Mouse (Mus musculus) hindbrain, embryonic 14.5 days (tissue): ENCODE results near the gene Rps6kl1. TPM values are rescaled to one million over a fixed set of nuclear protein-coding genes. Genes with fewer than 3 reads are reported as not detected.

Source experiments
- ATAC-seq: fragments of 200-750 bp; cut with Nextera tagmentation; 2 replicates; pipeline ENCODE4 v1.8.0; 2017; ENCODE audit warnings: moderate number of reproducible peaks, mild to moderate bottlenecking, moderate TSS enrichment, moderate library complexity; ENCODE audit not compliant: low FRiP score
- DNase-seq: peaks from one replicate; pipeline ENCODE4 v3.0.0-alpha.2; 2015; ENCODE audit warnings: low spot score
- H3K27ac ChIP-seq: fragments of 300-500 bp; sonication (generic); 2 replicates; pipeline ENCODE4 v1.5.1; 2014; ENCODE audit warnings: mild to moderate bottlenecking, moderate library complexity
- H3K27me3 ChIP-seq: fragments of 300-500 bp; sonication (generic); 2 replicates; pipeline ENCODE4 v1.6.1; 2014; ENCODE audit warnings: mild to moderate bottlenecking, low read length, mixed read lengths; ENCODE audit not compliant: control insufficient read depth, insufficient read depth
- H3K36me3 ChIP-seq: fragments of 300-500 bp; sonication (generic); replicated peaks from 2 replicates; pipeline ENCODE4 v1.6.1; 2014; ENCODE audit not compliant: control insufficient read depth, insufficient read depth
- H3K4me1 ChIP-seq: fragments of 300-500 bp; sonication (generic); replicated peaks from 2 replicates; pipeline ENCODE4 v1.6.1; 2014; ENCODE audit warnings: antibody characterized with exemption, low read length, mixed read lengths; ENCODE audit not compliant: control insufficient read depth, insufficient read depth
- H3K4me2 ChIP-seq: fragments of 300-500 bp; sonication (generic); replicated peaks from 2 replicates; pipeline ENCODE4 v1.6.1; 2014; ENCODE audit warnings: mild to moderate bottlenecking, moderate library complexity
- H3K4me3 ChIP-seq: fragments of 300-500 bp; sonication (generic); replicated peaks from 2 replicates; pipeline ENCODE4 v1.5.1; 2014; ENCODE audit warnings: mild to moderate bottlenecking, low read length
- H3K9ac ChIP-seq: fragments of 300-500 bp; sonication (generic); 2 replicates; pipeline ENCODE4 v1.6.1; 2014
- H3K9me3 ChIP-seq: fragments of 300-500 bp; sonication (generic); 2 replicates; pipeline ENCODE4 v1.6.1; 2016; ENCODE audit warnings: low read length; ENCODE audit not compliant: control insufficient read depth
- WGBS: fragments of 180-500 bp; shearing (Covaris S2); extraction: QIAGEN DNeasy Blood & Tissue Kit; methylation state at CpG from one replicate; pipeline ENCODE4 v1.1.7; 2014; 5-methylcytosine and 5-hydroxymethylcytosine counted together
- polyA plus RNA-seq: library from polyadenylated mRNA; unstranded; fragments of >200 nt; fragmentation: Nextera tagmentation; extraction: Ambion mirVana; gene quantifications from 2 replicates; pipeline ENCODE4 v1.2.1, GENCODE M21; 2014

Gene Rps6kl1
- polyA plus RNA-seq, 1 experiment from 2014 or later: 22.9 TPM

DNA sequence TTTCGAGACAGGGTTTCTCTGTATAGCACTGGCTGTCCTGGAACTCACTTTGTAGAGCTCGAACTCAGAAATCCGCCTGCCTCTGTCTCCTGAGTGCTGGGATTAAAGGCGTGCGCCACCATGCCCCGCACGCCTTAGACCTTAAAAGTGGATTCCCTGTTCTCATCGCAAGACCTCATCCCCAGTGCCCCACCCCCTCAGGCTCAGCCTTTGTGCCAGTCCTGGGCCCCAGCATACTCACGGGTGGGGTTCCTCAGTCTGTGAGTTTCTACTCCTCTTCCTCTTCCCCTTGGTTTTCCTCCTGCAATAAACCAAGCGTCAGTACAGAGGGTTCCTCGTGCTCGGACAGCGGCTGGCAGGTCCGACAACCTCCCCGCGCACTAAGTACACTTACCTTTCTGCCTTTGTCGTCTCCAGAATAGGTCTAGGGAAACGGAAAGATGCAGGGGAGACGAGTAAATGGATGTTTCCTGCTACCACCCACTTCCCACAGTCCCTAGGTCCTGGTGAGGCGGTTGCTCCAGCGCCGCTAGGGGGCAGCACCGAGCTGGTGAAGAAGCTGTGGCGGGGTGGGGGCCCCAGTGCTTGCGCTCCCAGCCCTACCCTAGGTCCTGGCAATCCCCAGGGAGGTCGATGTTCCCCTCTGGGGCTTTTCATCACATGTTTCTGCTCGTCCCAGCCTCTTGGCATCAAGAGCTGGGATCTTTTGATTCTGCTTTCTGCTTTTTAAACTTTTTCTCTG is 18.2 kb upstream of the Rps6kl1 start:
- Histone ChIP-seq H3K36me3 (no peaks in the 10 kb centered on the region), H3K9ac (peak overlapping the region; percentile 40), H3K9me3 (no peaks in the 10 kb centered on the region), H3K27me3 (no peaks in the 10 kb centered on the region), H3K4me2 (peak overlapping the region; percentile 44), H3K4me3 (peak overlapping the region; percentile 21), H3K4me1 (no peaks in the 10 kb centered on the region; the same call in 1 of the 2 replicates), H3K27ac (no peak overlapping the region)
- peak; percentile 80 for DNase-seq
- peak; percentile 77; the same call in 1 of the 2 replicates for ATAC-seq
- 23% methylated on average over 27 of the region's 27 CpGs for WGBS

DNA sequence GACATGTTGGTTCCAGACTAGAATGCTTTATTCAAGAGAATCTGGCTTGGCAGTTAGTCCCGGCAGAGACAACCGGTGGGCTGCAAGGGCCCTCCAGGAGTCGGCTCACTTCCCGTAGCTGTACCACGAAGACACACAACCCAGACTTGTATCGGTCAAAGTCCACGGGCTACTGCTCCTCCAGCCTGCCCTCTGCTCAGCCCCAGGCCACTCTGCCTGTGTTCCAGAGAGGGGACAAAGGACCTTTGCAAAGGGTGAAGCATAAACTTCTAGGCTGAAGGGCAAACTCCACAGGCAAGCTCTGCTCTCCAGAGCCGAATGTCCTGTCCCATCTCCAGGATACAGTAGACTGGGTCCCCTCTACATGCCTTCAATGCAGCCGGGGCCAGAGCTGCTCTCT is 15.6 kb upstream of the Rps6kl1 start:
- no peaks in the 10 kb centered on the region; the same call in 1 of the 2 replicates for H3K4me1 ChIP-seq
- H3K27me3 ChIP-seq: no peaks in the 10 kb centered on the region
- no peak overlapping the region for H3K4me2 ChIP-seq
- H3K9me3 ChIP-seq: no peaks in the 10 kb centered on the region
- DNase-seq (no peak), ATAC-seq (no peak)
- H3K9ac ChIP-seq: no peak overlapping the region
- H3K4me3 ChIP-seq: no peak overlapping the region
- H3K36me3 ChIP-seq: no peaks in the 10 kb centered on the region
- 88% methylated on average over 9 of the region's 9 CpGs for WGBS
- no peak overlapping the region for H3K27ac ChIP-seq

DNA sequence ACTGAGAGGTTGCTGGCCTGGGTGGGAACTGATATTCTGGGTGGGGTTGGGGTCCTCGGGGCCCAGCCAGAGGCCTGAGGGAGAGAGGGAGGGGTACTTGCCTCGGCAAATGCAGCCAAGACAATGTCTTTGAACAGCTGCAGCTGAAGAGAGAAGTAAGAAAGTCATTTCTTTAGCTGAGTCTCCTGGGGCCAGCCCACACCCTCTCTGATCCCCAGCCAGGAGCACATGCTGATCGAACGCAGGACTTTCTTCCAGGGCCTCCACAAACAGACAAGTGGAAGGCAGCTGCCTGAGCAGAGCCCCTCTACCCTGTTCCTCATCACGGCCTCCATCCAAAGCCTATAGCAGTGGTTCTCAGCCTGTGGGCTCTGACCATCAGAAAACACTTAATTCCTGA is 13.9 kb upstream of the Rps6kl1 start:
- Histone ChIP-seq H3K27ac (no peak overlapping the region), H3K36me3 (no peaks in the 10 kb centered on the region), H3K9me3 (no peaks in the 10 kb centered on the region), H3K4me1 (no peaks in the 10 kb centered on the region; the same call in 1 of the 2 replicates), H3K4me2 (no peak overlapping the region), H3K9ac (no peak overlapping the region), H3K4me3 (no peak overlapping the region), H3K27me3 (no peaks in the 10 kb centered on the region)
- no peak for DNase-seq
- ATAC-seq: no peak
- WGBS: 85% methylated on average over 5 of the region's 5 CpGs

DNA sequence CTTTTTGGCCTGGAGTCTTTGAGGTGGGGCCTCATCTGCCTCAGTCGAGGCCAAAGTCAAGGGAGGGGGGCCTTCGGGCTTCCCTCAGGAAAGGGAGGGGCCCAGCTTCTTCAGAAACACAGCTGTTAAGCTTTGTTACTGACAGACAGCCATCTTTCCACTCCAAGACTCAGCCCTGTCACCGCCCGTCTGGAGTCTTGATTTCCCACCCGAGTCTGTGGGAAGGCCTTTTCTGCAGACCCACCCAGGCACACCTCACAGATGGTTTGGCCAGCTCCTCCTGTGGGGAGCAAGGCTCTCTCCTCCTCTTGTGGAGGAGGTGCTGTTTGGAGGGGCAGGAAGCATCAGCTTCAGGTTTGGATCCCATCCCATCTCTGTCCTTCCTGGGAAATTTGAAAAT is 8.5 kb upstream of the Rps6kl1 start:
- ATAC-seq (no peak), DNase-seq (no peak)
- H3K27me3 ChIP-seq: no peaks in the 10 kb centered on the region
- 84% methylated on average over 5 of the region's 5 CpGs for WGBS
- no peaks in the 10 kb centered on the region for H3K36me3 ChIP-seq
- no peaks in the 10 kb centered on the region for H3K4me1 ChIP-seq
- H3K9ac ChIP-seq: no peak overlapping the region
- H3K27ac ChIP-seq: no peak overlapping the region
- H3K4me3 ChIP-seq: no peak overlapping the region
- no peak overlapping the region for H3K4me2 ChIP-seq
- H3K9me3 ChIP-seq: no peaks in the 10 kb centered on the region

DNA sequence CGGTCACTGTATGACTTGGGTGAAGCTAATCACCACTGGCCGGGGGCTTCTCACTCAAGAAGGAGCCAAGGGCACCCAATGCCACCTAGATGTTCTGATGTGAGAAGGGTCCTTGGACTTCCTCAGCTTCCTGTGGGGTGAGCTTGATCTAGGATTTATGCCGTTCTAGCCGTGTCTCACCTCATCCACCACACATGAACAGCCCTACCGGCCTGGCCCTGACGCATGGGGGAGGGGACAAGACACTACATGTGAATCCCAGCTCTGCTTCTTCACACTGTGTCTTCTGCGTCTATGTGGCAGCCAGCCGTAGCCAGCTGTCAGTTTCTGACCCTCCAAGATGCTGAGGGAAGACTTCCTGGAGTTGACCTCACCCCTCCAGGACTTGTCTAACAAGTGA is 7.7 kb upstream of the Rps6kl1 start:
- no peak for ATAC-seq
- Histone ChIP-seq H3K4me3 (no peak overlapping the region), H3K9me3 (no peaks in the 10 kb centered on the region), H3K9ac (no peak overlapping the region), H3K27ac (no peak overlapping the region), H3K4me1 (no peaks in the 10 kb centered on the region), H3K4me2 (no peak overlapping the region), H3K36me3 (no peaks in the 10 kb centered on the region), H3K27me3 (no peaks in the 10 kb centered on the region)
- no peak for DNase-seq
- 95% methylated on average over 8 of the region's 8 CpGs for WGBS

DNA sequence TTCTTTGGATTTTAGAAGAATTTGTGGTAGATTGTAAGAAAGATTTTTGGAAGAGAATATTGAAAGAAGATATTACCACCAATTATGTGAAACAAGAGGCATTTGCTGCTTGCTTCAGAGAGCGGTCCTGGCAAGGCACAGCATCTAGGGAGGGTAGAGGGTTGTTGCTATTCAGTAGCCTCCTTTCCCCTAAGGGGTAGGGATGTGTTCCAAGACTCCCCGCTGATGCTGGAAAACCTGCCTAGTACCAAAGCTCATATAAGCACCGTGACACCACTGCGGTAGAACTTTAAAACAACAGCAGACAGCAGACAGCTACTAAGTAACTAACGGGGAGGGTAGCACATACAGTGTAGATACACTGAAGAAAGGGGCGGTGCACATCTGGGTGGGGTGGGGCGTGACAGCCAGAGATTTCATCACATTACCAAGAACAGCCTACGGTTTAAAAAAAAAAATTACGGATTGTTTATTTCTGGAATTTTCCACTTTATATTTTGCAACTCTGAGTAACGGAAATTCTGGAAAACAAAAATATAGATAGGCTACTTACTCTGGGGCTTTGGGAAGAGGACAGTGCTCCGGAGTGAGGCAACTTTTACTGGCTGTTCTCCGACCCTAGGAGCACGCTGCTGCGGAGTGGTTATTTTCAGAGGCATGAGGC is 6.9 kb upstream of the Rps6kl1 start:
- Histone ChIP-seq H3K4me1 (no peaks in the 10 kb centered on the region), H3K27ac (no peak overlapping the region), H3K27me3 (no peaks in the 10 kb centered on the region), H3K9me3 (no peaks in the 10 kb centered on the region), H3K4me3 (no peak overlapping the region), H3K4me2 (no peak overlapping the region), H3K36me3 (no peaks in the 10 kb centered on the region), H3K9ac (no peak overlapping the region)
- 87% methylated on average over 14 of the region's 14 CpGs for WGBS
- ATAC-seq: no peak
- no peak for DNase-seq

DNA sequence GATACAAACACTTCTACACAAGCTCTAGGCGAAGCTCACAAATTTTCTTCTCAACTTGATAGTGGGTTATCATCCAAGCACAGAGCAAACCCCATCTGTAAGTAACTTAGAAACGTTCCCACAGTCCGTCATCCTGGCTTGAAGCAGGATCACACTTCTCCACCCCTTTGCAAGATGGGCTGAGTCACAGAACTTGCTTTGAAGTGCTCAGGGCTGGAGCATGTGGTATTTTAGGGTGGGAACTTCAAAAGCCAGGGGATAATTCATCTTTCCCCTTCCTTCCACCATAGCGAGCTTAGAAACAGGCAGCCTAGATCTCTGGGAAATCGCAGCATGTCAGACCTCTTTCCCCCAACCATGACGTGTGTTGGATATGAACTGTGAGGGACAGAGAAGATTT is 5.3 kb upstream of the Rps6kl1 start:
- Histone ChIP-seq H3K27ac (no peak overlapping the region), H3K4me3 (no peak overlapping the region), H3K9ac (no peak overlapping the region), H3K9me3 (no peaks in the 10 kb centered on the region), H3K4me2 (no peak overlapping the region), H3K4me1 (no peaks in the 10 kb centered on the region), H3K36me3 (no peaks in the 10 kb centered on the region), H3K27me3 (no peaks in the 10 kb centered on the region)
- ATAC-seq (no peak), DNase-seq (no peak)
- WGBS: 69% methylated on average over 6 of the region's 6 CpGs

DNA sequence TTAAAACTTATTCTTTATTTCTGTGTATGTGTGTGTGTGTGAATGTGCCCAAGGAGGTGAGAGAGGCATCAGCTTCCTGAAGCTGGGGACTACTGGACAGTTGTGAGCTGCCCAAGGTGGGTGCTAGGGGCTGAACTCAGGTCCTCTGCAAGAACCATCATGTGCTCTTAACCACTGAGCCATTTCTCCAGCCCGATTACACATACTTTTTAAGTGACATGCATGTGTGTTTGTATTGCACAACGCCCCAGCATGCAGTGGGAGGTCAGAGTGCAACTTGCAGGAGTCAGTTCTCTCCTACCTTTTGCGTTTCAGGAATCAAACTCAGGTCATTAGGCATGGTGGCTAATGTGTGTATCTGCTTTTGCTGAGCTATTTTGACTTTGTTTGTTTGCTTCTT is 1.9 kb upstream of the Rps6kl1 start:
- Histone ChIP-seq H3K27me3 (no peaks in the 10 kb centered on the region), H3K4me1 (peaks cover 14% of the 10 kb centered on the region), H3K4me2 (no peak overlapping the region), H3K36me3 (peaks cover under 1% of the 10 kb centered on the region; the same call in 1 of the 2 replicates), H3K27ac (no peak overlapping the region), H3K9me3 (no peaks in the 10 kb centered on the region), H3K9ac (no peak overlapping the region), H3K4me3 (no peak overlapping the region)
- WGBS: 86% methylated on average over 3 of the region's 3 CpGs
- ATAC-seq: no peak
- no peak for DNase-seq

DNA sequence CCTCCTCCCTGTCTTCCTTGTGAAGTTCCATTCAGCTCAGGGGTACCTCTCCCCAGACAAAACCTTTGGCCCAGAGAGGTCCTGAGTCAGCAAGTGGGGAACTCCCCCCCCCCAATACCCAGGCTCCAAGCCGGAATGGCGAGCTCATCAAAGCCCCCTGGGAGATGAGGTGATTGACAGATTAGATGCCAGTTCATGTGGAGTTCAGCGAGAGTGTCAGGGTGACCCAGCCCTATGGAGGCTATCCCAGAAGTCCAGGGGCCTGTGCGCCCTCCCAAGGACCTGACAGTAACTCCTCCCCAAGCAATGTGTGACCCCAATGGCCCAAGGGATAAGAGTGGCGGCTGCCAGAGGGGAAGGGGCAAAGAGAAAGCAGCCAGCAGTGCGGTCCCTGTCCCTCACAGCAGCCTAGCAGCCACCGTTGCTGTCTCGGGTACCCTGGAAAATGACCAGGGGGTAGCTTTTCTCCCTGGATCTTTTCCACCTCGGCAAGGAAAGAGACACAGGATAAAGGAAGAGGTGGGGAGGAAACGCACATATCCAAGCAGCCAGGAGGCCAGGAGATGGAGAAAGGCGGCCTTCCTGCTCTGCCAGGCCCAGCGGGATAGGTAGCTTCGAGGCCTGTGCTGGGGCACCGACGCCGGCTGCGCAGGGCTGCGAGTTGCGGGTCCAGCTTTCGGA is 603 bp downstream of the Rps6kl1 start:
- Histone ChIP-seq H3K36me3 (peaks cover 15% of the 10 kb centered on the region), H3K4me3 (peak overlapping the region; percentile 46), H3K9me3 (no peaks in the 10 kb centered on the region), H3K9ac (peak overlapping the region; percentile 78), H3K27me3 (no peaks in the 10 kb centered on the region), H3K4me2 (peak overlapping the region; percentile 73), H3K27ac (peak overlapping the region; percentile 27; the same call in 1 of the 2 replicates), H3K4me1 (peaks cover 14% of the 10 kb centered on the region)
- 3% methylated on average over 20 of the region's 20 CpGs for WGBS
- DNase-seq (no peak), ATAC-seq (no peak)
